Mouse (Mus musculus) intestine, embryonic 16.5 days (tissue): ENCODE data around the gene Gorab. TPM values are rescaled to one million over a fixed set of nuclear protein-coding genes. Genes with fewer than 3 reads are reported as not detected.

Experiments used
- ATAC-seq: fragments of 200-750 bp; cut with Nextera tagmentation; 2 replicates; pipeline ENCODE4 v1.8.0; 2017; ENCODE audit warnings: moderate TSS enrichment, moderate library complexity
- H3K27ac ChIP-seq: fragments of 300-500 bp; sonication (generic); 2 replicates; pipeline ENCODE4 v1.5.1; 2014; ENCODE audit warnings: mild to moderate bottlenecking, low read length
- H3K27me3 ChIP-seq: fragments of 300-500 bp; sonication (generic); replicated peaks from 2 replicates; pipeline ENCODE4 v1.6.1; 2014; ENCODE audit warnings: low read length, control low read depth, mixed read lengths; ENCODE audit not compliant: control insufficient read depth, insufficient read depth
- H3K36me3 ChIP-seq: fragments of 300-500 bp; sonication (generic); 2 replicates; pipeline ENCODE4 v1.6.1; 2014; ENCODE audit warnings: low read length, control low read depth; ENCODE audit not compliant: control insufficient read depth, insufficient read depth
- H3K4me1 ChIP-seq: fragments of 300-500 bp; sonication (generic); 2 replicates; pipeline ENCODE4 v1.6.1; 2014; ENCODE audit warnings: low read length, control low read depth, mixed read lengths; ENCODE audit not compliant: control insufficient read depth, insufficient read depth
- H3K4me2 ChIP-seq: fragments of 300-500 bp; sonication (generic); 2 replicates; pipeline ENCODE4 v1.6.1; 2014; ENCODE audit warnings: low read depth, low read length, control low read depth
- H3K4me3 ChIP-seq: fragments of 300-500 bp; sonication (generic); 2 replicates; pipeline ENCODE4 v1.5.1; 2014; ENCODE audit warnings: mild to moderate bottlenecking, low read length
- H3K9ac ChIP-seq: fragments of 300-500 bp; sonication (generic); 2 replicates; pipeline ENCODE4 v1.6.1; 2014; ENCODE audit warnings: low read depth, low read length
- H3K9me3 ChIP-seq: fragments of 300-500 bp; sonication (generic); 2 replicates; pipeline ENCODE4 v1.6.1; 2016; ENCODE audit warnings: low read length, control low read depth; ENCODE audit not compliant: control insufficient read depth
- WGBS: fragments of 180-500 bp; shearing (Covaris S2); extraction: QIAGEN DNeasy Blood & Tissue Kit; methylation state at CpG from one replicate; pipeline ENCODE4 v1.1.7; 2014; 5-methylcytosine and 5-hydroxymethylcytosine counted together
- polyA plus RNA-seq: library from polyadenylated mRNA; unstranded; fragments of >200 nt; fragmentation: Nextera tagmentation; extraction: Ambion mirVana; gene quantifications from 2 replicates; pipeline ENCODE4 v1.2.1, GENCODE M21; 2015

The Gorab gene
- 15.9 and 16.6 TPM in 2 replicates for polyA plus RNA-seq

- ATAC-seq = peak; percentile 100
- Histone ChIP-seq H3K4me2 (peak within 1 kb of the TSS; percentile 79), H3K27ac (peak within 1 kb of the TSS; percentile 54), H3K9me3 (no peaks in the 10 kb centered on the region), H3K9ac (peak within 1 kb of the TSS; percentile 85), H3K4me3 (peak within 1 kb of the TSS; percentile 81), H3K4me1 (peaks cover 7% of the 10 kb centered on the region), H3K36me3 (no peaks in the 10 kb centered on the region), H3K27me3 (no peaks in the 10 kb centered on the region)
- WGBS = under 1% methylated on average over 28 of the region's 28 CpGs
These were observed at the start of gene Gorab for GRCm38 (mm10) chr1:163403498-163404126. Gene Gorab (minus strand): TSS chr1:163403669.

DNA sequence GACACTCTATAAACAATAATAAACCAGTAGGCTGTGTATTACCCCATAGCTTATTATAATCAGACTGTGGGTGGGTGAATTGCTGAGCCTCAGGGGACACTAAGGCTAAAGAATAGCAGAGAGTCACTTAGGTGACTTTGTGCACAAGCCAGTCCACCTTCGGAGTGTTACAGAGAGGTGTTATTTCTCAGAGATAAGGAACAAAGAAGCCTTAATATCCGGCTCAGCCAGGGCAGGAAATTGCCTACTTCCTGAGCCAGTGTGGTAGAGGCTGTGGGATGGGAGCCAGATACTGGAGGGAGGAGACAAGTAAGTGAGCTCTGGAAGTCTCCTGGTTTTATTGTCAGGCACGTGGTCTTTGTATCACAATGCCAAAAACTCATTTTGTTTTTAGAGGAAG lies 40.4 kb upstream of the Gorab start:
- Histone ChIP-seq H3K4me2 (no peak overlapping the region), H3K9ac (no peak overlapping the region), H3K27me3 (no peaks in the 10 kb centered on the region), H3K4me1 (no peaks in the 10 kb centered on the region), H3K4me3 (no peak overlapping the region), H3K36me3 (no peaks in the 10 kb centered on the region), H3K27ac (no peak overlapping the region), H3K9me3 (no peaks in the 10 kb centered on the region)
- peak; percentile 50; the same call in 1 of the 2 replicates for ATAC-seq
- 9% methylated on average over 3 of the region's 3 CpGs for WGBS

DNA sequence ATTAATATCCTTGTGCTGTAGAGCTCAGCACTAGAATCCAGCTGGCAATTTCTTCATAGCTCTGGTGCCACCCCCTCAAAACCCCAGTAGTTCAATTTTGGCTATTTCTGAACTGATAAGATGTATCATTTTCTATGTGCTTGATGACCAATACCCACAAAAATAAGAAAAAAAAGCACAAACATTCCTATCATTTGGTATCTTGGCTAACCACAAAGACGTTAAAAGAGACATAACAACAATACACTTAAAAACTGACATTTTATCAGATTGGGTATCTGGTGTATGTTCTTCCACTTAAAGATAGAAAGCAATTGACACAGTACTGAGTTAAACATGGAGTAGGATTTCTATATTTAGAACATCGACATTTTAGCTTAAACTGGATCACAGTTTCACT lies 35.5 kb upstream of the Gorab start:
- ATAC-seq = no peak
- Histone ChIP-seq H3K27ac (no peak overlapping the region), H3K36me3 (no peaks in the 10 kb centered on the region), H3K27me3 (no peaks in the 10 kb centered on the region), H3K4me1 (no peaks in the 10 kb centered on the region), H3K9ac (no peak overlapping the region), H3K4me2 (no peak overlapping the region), H3K9me3 (no peaks in the 10 kb centered on the region), H3K4me3 (no peak overlapping the region)
- WGBS = 74% methylated on average over 2 of the region's 2 CpGs

GRCm38 (mm10) chr1:163423467-163424014 lies 20.1 kb upstream of the Gorab start:
- Histone ChIP-seq H3K4me1 (no peaks in the 10 kb centered on the region), H3K27me3 (no peaks in the 10 kb centered on the region), H3K9ac (no peak overlapping the region), H3K27ac (no peak overlapping the region), H3K36me3 (no peaks in the 10 kb centered on the region), H3K4me3 (no peak overlapping the region), H3K9me3 (no peaks in the 10 kb centered on the region), H3K4me2 (no peak overlapping the region)
- WGBS = 58% methylated on average over 8 of the region's 8 CpGs
- no peak for ATAC-seq

- H3K4me1 ChIP-seq = no peaks in the 10 kb centered on the region
- 68% methylated on average over 2 of the region's 2 CpGs for WGBS
- H3K4me2 ChIP-seq = no peak overlapping the region
- no peak overlapping the region for H3K4me3 ChIP-seq
- H3K27ac ChIP-seq = no peak overlapping the region
- H3K27me3 ChIP-seq = no peaks in the 10 kb centered on the region
- H3K9me3 ChIP-seq = no peaks in the 10 kb centered on the region
- no peak overlapping the region for H3K9ac ChIP-seq
- H3K36me3 ChIP-seq = no peaks in the 10 kb centered on the region
- ATAC-seq = no peak
These were observed 13.7 kb upstream of the Gorab start for GRCm38 (mm10) chr1:163417191-163417590.

- 61% methylated on average over 2 of the region's 2 CpGs for WGBS
- Histone ChIP-seq H3K36me3 (no peaks in the 10 kb centered on the region), H3K9me3 (no peaks in the 10 kb centered on the region), H3K27me3 (no peaks in the 10 kb centered on the region), H3K4me2 (no peak overlapping the region), H3K27ac (no peak overlapping the region), H3K4me1 (no peaks in the 10 kb centered on the region), H3K9ac (no peak overlapping the region), H3K4me3 (no peak overlapping the region)
- no peak for ATAC-seq
These were observed 10.7 kb upstream of the Gorab start for GRCm38 (mm10) chr1:163414200-163414599.

- H3K9ac ChIP-seq = no peak overlapping the region
- H3K4me2 ChIP-seq = no peak overlapping the region
- peaks cover 7% of the 10 kb centered on the region for H3K4me1 ChIP-seq
- WGBS = 48% methylated on average over 3 of the region's 3 CpGs
- no peaks in the 10 kb centered on the region for H3K9me3 ChIP-seq
- H3K4me3 ChIP-seq = no peak overlapping the region
- H3K27me3 ChIP-seq = no peaks in the 10 kb centered on the region
- H3K27ac ChIP-seq = no peak overlapping the region
- no peaks in the 10 kb centered on the region for H3K36me3 ChIP-seq
- ATAC-seq = no peak
These were observed 2.7 kb upstream of the Gorab start for GRCm38 (mm10) chr1:163406203-163406602.

DNA sequence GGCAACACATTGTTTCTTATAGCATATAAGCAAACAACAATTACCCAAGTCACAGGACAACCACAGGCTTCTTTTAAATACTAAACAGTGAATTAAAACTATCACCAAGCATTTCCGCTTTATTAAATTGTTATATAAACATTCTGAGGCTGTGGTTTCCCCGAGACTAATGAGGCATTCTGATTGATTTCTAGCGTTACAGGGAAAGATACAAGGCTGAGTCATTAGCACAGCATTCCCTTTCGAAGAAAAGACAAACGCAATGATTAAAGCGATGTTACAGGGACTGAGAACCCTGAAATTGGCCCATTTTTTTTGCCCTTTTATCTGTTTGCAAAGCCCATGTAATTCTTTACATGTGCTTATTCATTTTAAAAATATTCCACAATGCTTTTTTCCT lies 12.1 kb downstream of the Gorab start:
- Histone ChIP-seq H3K27me3 (no peaks in the 10 kb centered on the region), H3K9ac (no peak overlapping the region), H3K4me1 (no peaks in the 10 kb centered on the region), H3K36me3 (peaks cover 13% of the 10 kb centered on the region; the same call in 1 of the 2 replicates), H3K4me2 (no peak overlapping the region), H3K9me3 (no peaks in the 10 kb centered on the region), H3K27ac (no peak overlapping the region), H3K4me3 (no peak overlapping the region)
- WGBS = 80% methylated on average over 6 of the region's 6 CpGs
- no peak for ATAC-seq

DNA sequence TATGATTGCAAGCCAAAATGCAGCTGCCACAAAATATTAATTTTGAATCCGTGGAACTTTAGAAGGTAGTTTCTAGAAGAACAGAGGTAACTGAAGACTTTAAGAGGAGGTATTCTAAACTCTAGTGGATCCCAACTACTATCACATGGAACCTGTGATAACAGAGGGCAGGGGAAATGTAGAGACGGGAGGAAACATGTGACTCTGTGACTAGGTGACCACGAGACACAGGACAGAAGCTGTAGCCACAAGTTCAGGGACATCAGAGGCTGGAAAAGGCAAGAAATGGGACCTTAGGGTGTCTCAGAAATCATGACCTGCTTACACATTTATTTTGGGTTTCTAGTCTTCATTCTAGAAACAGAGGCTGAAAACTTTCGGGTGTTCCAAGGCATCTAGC lies 13.4 kb downstream of the Gorab start:
- Histone ChIP-seq H3K4me3 (no peak overlapping the region), H3K36me3 (peaks cover 13% of the 10 kb centered on the region; the same call in 1 of the 2 replicates), H3K4me1 (no peaks in the 10 kb centered on the region), H3K27me3 (no peaks in the 10 kb centered on the region), H3K27ac (no peak overlapping the region), H3K4me2 (no peak overlapping the region), H3K9me3 (no peaks in the 10 kb centered on the region), H3K9ac (no peak overlapping the region)
- ATAC-seq = no peak
- 83% methylated on average over 4 of the region's 4 CpGs for WGBS
